Comparison of ENCODE assay signal across 9 mouse cellular contexts in genomic region chr4:123282915-123283674, GRCm38 (mm10). TPM values are rescaled to one million over a fixed set of nuclear protein-coding genes. Genes with fewer than 3 reads are reported as not detected.
DNase-seq lines count a peak whose midpoint lies in the region; ATAC-seq lines count a peak whose summit lies in the region.
"Not testable (repeated sequence)": the region's sequence is repeated elsewhere in the genome, so short reads cannot be mapped to it uniquely, and the experiment has no call there.
"Had no signal": no experiment of that assay in that cellular context is flagged by ENCODE, and none has a peak within 500 bp of the region (broad histone marks: within the 10 kb centered on the region; RNA-seq: fewer than 3 reads in every experiment).

No protein-coding gene starts in this region.

- H3K9me3 ChIP-seq in hindbrain, embryonic 14.5 days (ENCODE audit: control insufficient read depth, low read length); neural tube, embryonic 14.5 days (ENCODE audit: control insufficient read depth, low read length): not testable (repeated sequence)

- H3K4me2 ChIP-seq in hindbrain, embryonic 14.5 days (replicated peaks), result peak overlapping the region; percentile 89
- peak overlapping the region; percentile 90 for H3K4me2 ChIP-seq in neural tube, embryonic 14.5 days (ENCODE audit: low read depth, low read length)

- ATAC-seq in activated CD4-positive, CD25-positive, alpha-beta regulatory T cell, adult 4 months, result peak; percentile 28
- peak; percentile 53; the same call in 1 of the 2 replicates for ATAC-seq in hindbrain, embryonic 14.5 days (ENCODE audit: low FRiP score)
- peak; percentile 68 for ATAC-seq in neural tube, embryonic 14.5 days (ENCODE audit: low read depth)

- H3K9ac ChIP-seq in hindbrain, embryonic 14.5 days, result peak overlapping the region; percentile 60
- peak overlapping the region; percentile 54 for H3K9ac ChIP-seq in neural tube, embryonic 14.5 days (replicated peaks; ENCODE audit: low read depth, low read length)

- peaks cover 16% of the 10 kb centered on the region for H3K36me3 ChIP-seq in hindbrain, embryonic 14.5 days (replicated peaks; ENCODE audit: control insufficient read depth, insufficient read depth)
- not testable (repeated sequence) for H3K36me3 ChIP-seq in neural tube, embryonic 14.5 days (ENCODE audit: control insufficient read depth, insufficient read depth, low read length)

- intact Hi-C loops in gastrocnemius, postnatal 14 days (cut with DNase I; ENCODE audit: low total_unique reads); left cerebral cortex, postnatal 25 days (cut with DNase I): not testable (repeated sequence)

- H3K27ac ChIP-seq in hindbrain, embryonic 14.5 days, result 0 out of 2 replicates have a peak overlapping the region, but pooled peaks have one; percentile 48
- H3K27ac ChIP-seq in neural tube, embryonic 14.5 days (ENCODE audit: low read depth, low read length), result not testable (repeated sequence)

- H3K4me1 ChIP-seq in hindbrain, embryonic 14.5 days (replicated peaks; ENCODE audit: control insufficient read depth, insufficient read depth, low read length), result peaks cover 27% of the 10 kb centered on the region
- peaks cover 25% of the 10 kb centered on the region for H3K4me1 ChIP-seq in neural tube, embryonic 14.5 days (ENCODE audit: control insufficient read depth, insufficient read depth, low read length)

- DNase-seq in embryo, embryonic 11 days, result peak; percentile 32
- peak; percentile 62 for DNase-seq in gastrocnemius, postnatal 14 days
- DNase-seq in hindbrain, embryonic 14.5 days (ENCODE audit: low spot score), result not testable (repeated sequence)
- peak; percentile 20 to 42 for DNase-seq in left cerebral cortex, postnatal 25 days (ENCODE audit: low spot score in 2 of 2)
- DNase-seq in lung, postnatal 14 days, result peak; percentile 24
- DNase-seq in thymus, postnatal 36 days, result peak; percentile 39 to 41

- peak overlapping the region; percentile 45 for H3K4me3 ChIP-seq in hindbrain, embryonic 14.5 days (replicated peaks; ENCODE audit: low read length)
- H3K4me3 ChIP-seq in neural tube, embryonic 14.5 days (ENCODE audit: low read depth, low read length), result peak overlapping the region; percentile 56

- 0% methylated on average over 41 of the region's 55 CpGs for WGBS in hindbrain, embryonic 14.5 days
- WGBS in neural tube, embryonic 14.5 days, result under 1% methylated on average over 39 of the region's 55 CpGs

- not testable (repeated sequence) for H3K27me3 ChIP-seq in hindbrain, embryonic 14.5 days (ENCODE audit: control insufficient read depth, insufficient read depth, low read length); neural tube, embryonic 14.5 days (ENCODE audit: control insufficient read depth, insufficient read depth, low read length)

RNA-seq across cellular contexts. Expression of gene Pabpc4, which starts 20.9 kb away (rescaled TPM):
- 10 to 100 TPM; 15.3 to 22.6 TPM for polyA plus RNA-seq in activated CD4-positive, CD25-positive, alpha-beta regulatory T cell, adult 4 months (2017; shearing (Covaris generic))
- total RNA-seq in gastrocnemius, postnatal 14 days (2021), result 100 to 1,000 TPM; 286 to 288 TPM
- polyA plus RNA-seq in hindbrain, embryonic 14.5 days (2014; fragmentation: Nextera tagmentation; extraction: Ambion mirVana), result 32.9 and 33.6 TPM in 2 replicates
- 10 to 100 TPM; 36.8 to 40.3 TPM for total RNA-seq in left cerebral cortex, postnatal 25 days (2021)
- polyA plus RNA-seq in neural tube, embryonic 14.5 days (2014; fragmentation: Nextera tagmentation; extraction: Ambion mirVana), result 27.3 and 30.2 TPM in 2 replicates

RNA-seq across cellular contexts. Expression of gene Oxct2a, which starts 40.3 kb away (rescaled TPM):
- polyA plus RNA-seq in activated CD4-positive, CD25-positive, alpha-beta regulatory T cell, adult 4 months (2017; shearing (Covaris generic)), result not detected
- total RNA-seq in gastrocnemius, postnatal 14 days (2021), result under 1 TPM in 1 of 2 experiments, not detected in 1; 0.20 TPM
- polyA plus RNA-seq in hindbrain, embryonic 14.5 days (2014; fragmentation: Nextera tagmentation; extraction: Ambion mirVana), result 0.15 TPM in 1 of 2 replicates, not detected in the other
- total RNA-seq in left cerebral cortex, postnatal 25 days (2021), result not detected
- not detected in 2 replicates for polyA plus RNA-seq in neural tube, embryonic 14.5 days (2014; fragmentation: Nextera tagmentation; extraction: Ambion mirVana)

RNA-seq across cellular contexts. Expression of gene Heyl, which starts 49.7 kb away (rescaled TPM):
- not detected for polyA plus RNA-seq in activated CD4-positive, CD25-positive, alpha-beta regulatory T cell, adult 4 months (2017; shearing (Covaris generic))
- total RNA-seq in gastrocnemius, postnatal 14 days (2021), result 10 to 100 TPM; 11.8 to 18.1 TPM
- 6.8 and 8.2 TPM in 2 replicates for polyA plus RNA-seq in hindbrain, embryonic 14.5 days (2014; fragmentation: Nextera tagmentation; extraction: Ambion mirVana)
- total RNA-seq in left cerebral cortex, postnatal 25 days (2021), result 1 to 10 TPM; 4.2 to 5.8 TPM
- polyA plus RNA-seq in neural tube, embryonic 14.5 days (2014; fragmentation: Nextera tagmentation; extraction: Ambion mirVana), result 3.5 and 9.3 TPM in 2 replicates

RNA-seq across cellular contexts. Expression of gene Bmp8a, which starts 60.0 kb away (rescaled TPM):
- polyA plus RNA-seq in activated CD4-positive, CD25-positive, alpha-beta regulatory T cell, adult 4 months (2017; shearing (Covaris generic)), result not detected
- under 1 TPM; 0.08 to 0.60 TPM for total RNA-seq in gastrocnemius, postnatal 14 days (2021)
- polyA plus RNA-seq in hindbrain, embryonic 14.5 days (2014; fragmentation: Nextera tagmentation; extraction: Ambion mirVana), result 0.25 and 0.34 TPM in 2 replicates
- under 1 TPM; 0.18 to 0.37 TPM for total RNA-seq in left cerebral cortex, postnatal 25 days (2021)
- polyA plus RNA-seq in neural tube, embryonic 14.5 days (2014; fragmentation: Nextera tagmentation; extraction: Ambion mirVana), result 0.35 and 0.37 TPM in 2 replicates
- total RNA-seq: left cerebral cortex, adult 8-10 months had no signal
